Mouse (Mus musculus) G1E (cell line): ENCODE data around the gene St8sia2.

Source experiments
- CTCF ChIP-seq: IDR thresholded peaks from 2 replicates; pipeline ENCODE4 v1.5.1; 2012; ENCODE audit warnings: low read depth, low read length, inconsistent platforms, mixed read lengths
- GATA2 ChIP-seq: IDR thresholded peaks from 2 replicates; pipeline ENCODE4 v1.6.1; 2012; ENCODE audit warnings: low read depth, low read length, inconsistent platforms, borderline replicate concordance
- TAL1 ChIP-seq: conservative IDR thresholded peaks from 2 replicates; pipeline ENCODE4 v1.6.1; 2012; ENCODE audit warnings: low read depth, low read length, inconsistent platforms, mixed read lengths

- no peak for TF ChIP-seq TAL1
- no peak for TF ChIP-seq CTCF
- TF ChIP-seq GATA2: no peak
Measured at GRCm38 (mm10) chr7:73965164-73965563, 48.3 kb downstream of the St8sia2 start.
